Mouse (Mus musculus) hindbrain, postnatal 0 days (tissue): ENCODE results near the gene Eme2. TPM values are rescaled to one million over a fixed set of nuclear protein-coding genes. Genes with fewer than 3 reads are reported as not detected.

Experiments
- ATAC-seq: fragments of 200-750 bp; cut with Nextera tagmentation; 2 replicates; pipeline ENCODE4 v1.8.0; 2017; ENCODE audit warnings: mild to moderate bottlenecking, moderate TSS enrichment, moderate library complexity
- DNase-seq: peaks from one replicate; pipeline ENCODE4 v3.0.0-alpha.2; 2015; ENCODE audit warnings: low spot score
- H3K27ac ChIP-seq: fragments of 300-500 bp; sonication (generic); 2 replicates; pipeline ENCODE4 v1.5.1; 2014; ENCODE audit warnings: mild to moderate bottlenecking
- H3K27me3 ChIP-seq: fragments of 300-500 bp; sonication (generic); 2 replicates; pipeline ENCODE4 v1.6.1; 2014; ENCODE audit warnings: low read length, mixed read lengths; ENCODE audit not compliant: insufficient read depth
- H3K36me3 ChIP-seq: fragments of 300-500 bp; sonication (generic); 2 replicates; pipeline ENCODE4 v1.6.1; 2014; ENCODE audit warnings: low read length, mixed read lengths; ENCODE audit not compliant: insufficient read depth
- H3K4me1 ChIP-seq: fragments of 300-500 bp; sonication (generic); 2 replicates; pipeline ENCODE4 v1.6.1; 2014; ENCODE audit warnings: antibody characterized with exemption, low read length, mixed read lengths; ENCODE audit not compliant: insufficient read depth
- H3K4me2 ChIP-seq: fragments of 300-500 bp; sonication (generic); 2 replicates; pipeline ENCODE4 v1.6.1; 2014; ENCODE audit warnings: low read depth, mild to moderate bottlenecking, low read length, moderate library complexity, mixed read lengths
- H3K4me3 ChIP-seq: fragments of 300-500 bp; sonication (generic); 2 replicates; pipeline ENCODE4 v1.5.1; 2014; ENCODE audit warnings: low read length
- H3K9ac ChIP-seq: fragments of 300-500 bp; sonication (generic); replicated peaks from 2 replicates; pipeline ENCODE4 v1.6.1; 2014; ENCODE audit warnings: mild to moderate bottlenecking, low read length, moderate library complexity, mixed read lengths
- H3K9me3 ChIP-seq: fragments of 300-500 bp; sonication (generic); 2 replicates; pipeline ENCODE4 v1.6.1; 2016; ENCODE audit warnings: low read length, mixed read lengths
- CTCF ChIP-seq: IDR thresholded peaks from 2 replicates; pipeline ENCODE4 v1.5.1; 2016; ENCODE audit warnings: antibody characterized with exemption, control low read depth, low read depth
- WGBS: fragments of 180-500 bp; shearing (Covaris S2); extraction: QIAGEN DNeasy Blood & Tissue Kit; methylation state at CpG from one replicate; pipeline ENCODE4 v1.1.7; 2014; 5-methylcytosine and 5-hydroxymethylcytosine counted together
- polyA plus RNA-seq: library from polyadenylated mRNA; unstranded; fragments of >200 nt; fragmentation: Nextera tagmentation; extraction: Ambion mirVana; gene quantifications from 2 replicates; pipeline ENCODE4 v1.2.1, GENCODE M21; 2015
- total RNA-seq: library from RNA; depleted of rRNA; stranded (reverse); fragments of >200 nt; gene quantifications from 2 replicates; pipeline ENCODE4 v1.2.3, GENCODE M21; 2014

Eme2 gene
- total and polyA plus RNA-seq, 2 experiments from 2014 or later = 21.4 to 49.5 TPM

- ATAC-seq (no peak), DNase-seq (no peak)
- Histone ChIP-seq H3K9me3 (no peaks in the 10 kb centered on the region), H3K27ac (peak overlapping the region; percentile 90), H3K9ac (peak overlapping the region; percentile 63), H3K27me3 (no peaks in the 10 kb centered on the region), H3K36me3 (peaks cover 8% of the 10 kb centered on the region), H3K4me3 (peak overlapping the region; percentile 85), H3K4me2 (peak overlapping the region; percentile 82), H3K4me1 (peaks cover 14% of the 10 kb centered on the region)
- under 1% methylated on average over 20 of the region's 20 CpGs for WGBS
- no peak; the same call in 1 of the 2 replicates for TF ChIP-seq CTCF
These were observed 44.1 kb downstream of the Eme2 start for GRCm38 (mm10) chr17:24850773-24851127.

- Histone ChIP-seq H3K4me1 (peaks cover 14% of the 10 kb centered on the region), H3K4me3 (peak within 1 kb of the TSS; percentile 85), H3K27ac (peak within 1 kb of the TSS; percentile 90), H3K27me3 (no peaks in the 10 kb centered on the region), H3K4me2 (peak within 1 kb of the TSS; percentile 82), H3K9me3 (no peaks in the 10 kb centered on the region), H3K9ac (peak within 1 kb of the TSS; percentile 63), H3K36me3 (peaks cover 7% of the 10 kb centered on the region)
- ATAC-seq (peak; percentile 99), DNase-seq (peak; percentile 98)
- TF ChIP-seq CTCF = no peak
- WGBS = under 1% methylated on average over 58 of the region's 58 CpGs
These were observed 44.7 kb downstream of the Eme2 start, which contains the start of gene Fahd1 for GRCm38 (mm10) chr17:24850065-24850772. Gene Fahd1, minus strand, starts transcription at chr17:24850364.

- Histone ChIP-seq H3K9me3 (no peaks in the 10 kb centered on the region), H3K27me3 (no peaks in the 10 kb centered on the region), H3K36me3 (peaks cover 7% of the 10 kb centered on the region), H3K4me1 (peaks cover 14% of the 10 kb centered on the region), H3K4me3 (peak overlapping the region; percentile 85), H3K9ac (peak overlapping the region; percentile 63), H3K4me2 (peak overlapping the region; percentile 82), H3K27ac (peak overlapping the region; percentile 90)
- no peak for DNase-seq
- peak; percentile 72 for TF ChIP-seq CTCF
- no peak; the same call in 1 of the 2 replicates for ATAC-seq
- WGBS = under 1% methylated on average over 21 of the region's 21 CpGs
These were observed 45.2 kb downstream of the Eme2 start for GRCm38 (mm10) chr17:24849733-24850064.

- Histone ChIP-seq H3K27me3 (no peaks in the 10 kb centered on the region), H3K9me3 (no peaks in the 10 kb centered on the region), H3K4me1 (peaks cover 14% of the 10 kb centered on the region), H3K27ac (no peak overlapping the region), H3K9ac (no peak overlapping the region), H3K4me2 (peak overlapping the region; percentile 82), H3K36me3 (peaks cover 6% of the 10 kb centered on the region), H3K4me3 (peak overlapping the region; percentile 85; the same call in 1 of the 2 replicates)
- no peak for TF ChIP-seq CTCF
- DNase-seq = no peak
- ATAC-seq = no peak
These were observed 46.3 kb downstream of the Eme2 start for GRCm38 (mm10) chr17:24848600-24849031.

GRCm38 (mm10) chr17:24847386-24847785 is 47.5 kb downstream of the Eme2 start:
- Histone ChIP-seq H3K9ac (no peak overlapping the region), H3K27ac (no peak overlapping the region), H3K9me3 (no peaks in the 10 kb centered on the region), H3K4me2 (no peak overlapping the region), H3K4me3 (no peak overlapping the region), H3K4me1 (peaks cover 14% of the 10 kb centered on the region), H3K27me3 (no peaks in the 10 kb centered on the region), H3K36me3 (no peaks in the 10 kb centered on the region)
- DNase-seq (no peak), ATAC-seq (no peak)
- WGBS = 100% methylated on average over 1 of the region's 1 CpGs
- TF ChIP-seq CTCF = no peak

GRCm38 (mm10) chr17:24844525-24844924 is 50.4 kb downstream of the Eme2 start:
- Histone ChIP-seq H3K36me3 (no peaks in the 10 kb centered on the region), H3K4me3 (no peak overlapping the region), H3K9me3 (no peaks in the 10 kb centered on the region), H3K9ac (no peak overlapping the region), H3K4me1 (peaks cover 10% of the 10 kb centered on the region; the same call in 1 of the 2 replicates), H3K27ac (no peak overlapping the region), H3K4me2 (no peak overlapping the region), H3K27me3 (no peaks in the 10 kb centered on the region)
- WGBS = 68% methylated on average over 9 of the region's 9 CpGs
- no peak for TF ChIP-seq CTCF
- ATAC-seq (no peak), DNase-seq (no peak)

GRCm38 (mm10) chr17:24842631-24843030 is 52.3 kb downstream of the Eme2 start:
- no peak for ATAC-seq
- WGBS = 57% methylated on average over 2 of the region's 2 CpGs
- H3K9me3 ChIP-seq = no peaks in the 10 kb centered on the region
- H3K27ac ChIP-seq = no peak overlapping the region
- no peaks in the 10 kb centered on the region for H3K27me3 ChIP-seq
- H3K4me2 ChIP-seq = no peak overlapping the region
- no peaks in the 10 kb centered on the region for H3K36me3 ChIP-seq
- H3K9ac ChIP-seq = no peak overlapping the region
- H3K4me3 ChIP-seq = no peak overlapping the region
- H3K4me1 ChIP-seq = no peaks in the 10 kb centered on the region
- no peak; the same call in 1 of the 2 replicates for TF ChIP-seq CTCF
- no peak for DNase-seq
